Mouse (Mus musculus): ENCODE results near the gene Plch2.

Gene Plch2

DNA sequence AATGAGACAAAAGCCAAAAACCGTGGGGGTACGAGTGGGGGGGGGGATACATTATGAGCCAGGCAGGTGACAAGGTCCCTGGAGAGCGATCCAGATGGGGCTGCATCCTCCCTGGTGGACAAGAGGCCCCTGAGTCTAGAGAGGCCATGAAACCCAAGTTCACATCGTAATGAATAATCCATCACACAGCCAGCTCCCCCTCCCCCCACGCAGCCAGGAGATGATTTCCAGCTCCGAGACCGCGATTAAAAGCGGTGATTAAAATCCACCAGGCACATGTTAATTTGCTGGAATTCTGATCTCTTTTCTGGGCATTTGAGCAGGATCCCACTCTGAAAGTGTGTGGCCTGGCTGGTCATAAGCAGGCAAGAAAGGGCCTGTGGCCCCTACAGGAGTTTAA lies 35.8 kb downstream of the Plch2 start:
- DNase-seq (ENCODE audit: low read depth, low spot score) = no peak

DNA sequence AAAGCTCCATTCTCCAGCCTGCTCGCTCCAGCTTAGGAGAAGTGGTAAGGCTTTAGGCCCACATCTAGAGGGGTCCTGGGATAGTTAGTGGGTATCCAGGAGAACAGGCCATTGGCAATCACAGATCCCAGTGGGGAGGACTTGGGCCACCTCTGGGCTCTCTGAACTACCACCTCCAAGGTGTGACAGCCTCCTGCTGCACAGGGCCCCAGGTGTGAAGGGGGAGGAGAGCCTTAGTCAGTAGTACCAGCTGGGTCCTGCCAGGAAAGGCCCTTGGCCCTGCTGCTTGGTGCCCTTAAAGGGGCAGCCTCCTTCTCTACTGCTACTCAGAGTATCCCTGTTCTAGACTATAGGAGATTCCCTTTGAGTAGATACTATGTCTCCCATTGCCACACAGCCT lies 36.4 kb downstream of the Plch2 start:
- DNase-seq (ENCODE audit: low read depth, low spot score) = no peak

DNA sequence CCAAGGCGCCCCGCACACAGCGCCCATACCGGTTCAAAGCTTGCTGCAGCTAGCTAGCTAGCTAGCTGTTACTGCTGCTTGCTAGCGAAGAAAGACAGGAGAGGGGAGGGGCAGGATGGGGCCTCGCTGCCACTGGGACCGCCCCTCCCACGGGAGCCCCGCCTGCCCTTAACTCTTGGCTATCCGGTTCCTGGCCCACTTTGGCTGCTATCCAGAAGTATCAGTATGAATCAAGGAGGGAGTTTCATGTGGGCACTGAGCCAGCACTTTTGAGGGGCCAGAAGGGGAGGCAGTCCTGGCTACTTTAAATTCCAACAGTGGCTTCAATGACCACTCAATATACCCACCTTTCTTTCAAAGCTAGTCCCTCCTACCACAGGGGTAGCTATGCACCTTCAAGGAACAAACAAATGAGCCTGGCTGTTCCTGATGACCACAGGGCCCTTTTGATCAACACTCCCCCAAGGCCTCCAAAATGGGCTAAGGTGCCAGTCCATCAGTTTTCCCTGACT lies 37.2 kb downstream of the Plch2 start:
- peak; percentile 55 for DNase-seq (ENCODE audit: low read depth, low spot score)

DNA sequence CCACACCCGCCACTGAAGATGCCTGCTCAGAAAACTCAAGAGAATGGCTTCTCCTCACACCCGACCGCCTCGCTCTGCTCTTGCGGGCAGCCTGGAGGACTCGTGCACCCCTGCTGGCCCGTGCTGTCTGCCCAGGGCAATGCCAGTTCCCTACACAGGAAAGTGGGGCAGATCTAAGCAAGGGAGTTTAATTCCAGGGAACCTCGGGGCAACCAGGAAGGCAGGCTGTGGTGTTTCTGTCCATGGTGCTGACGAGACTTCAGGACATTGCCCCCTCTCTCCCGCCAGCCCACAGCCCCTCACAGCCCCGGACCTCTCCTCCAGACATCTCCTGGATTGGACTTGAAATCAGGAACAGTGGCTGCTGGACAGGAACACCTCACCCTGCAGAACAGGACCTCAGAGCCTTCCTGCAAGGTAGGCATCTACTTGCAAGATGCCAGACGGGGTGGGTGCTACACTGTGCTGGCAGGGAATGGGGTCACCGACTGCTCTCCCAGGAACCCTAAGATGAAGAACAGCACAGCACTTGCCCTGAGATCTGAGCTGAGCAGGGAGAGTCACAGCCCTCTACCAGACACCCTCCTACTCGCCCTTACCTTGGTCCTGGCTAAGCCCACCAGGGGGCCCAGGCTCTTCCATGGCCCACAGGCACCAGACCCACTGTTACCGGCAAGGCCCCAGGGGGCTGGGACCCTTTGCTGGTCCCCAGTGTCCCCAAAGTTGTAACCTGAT lies 37.8 kb downstream of the Plch2 start:
- peak; percentile 80 for DNase-seq (ENCODE audit: low read depth, low spot score)

DNA sequence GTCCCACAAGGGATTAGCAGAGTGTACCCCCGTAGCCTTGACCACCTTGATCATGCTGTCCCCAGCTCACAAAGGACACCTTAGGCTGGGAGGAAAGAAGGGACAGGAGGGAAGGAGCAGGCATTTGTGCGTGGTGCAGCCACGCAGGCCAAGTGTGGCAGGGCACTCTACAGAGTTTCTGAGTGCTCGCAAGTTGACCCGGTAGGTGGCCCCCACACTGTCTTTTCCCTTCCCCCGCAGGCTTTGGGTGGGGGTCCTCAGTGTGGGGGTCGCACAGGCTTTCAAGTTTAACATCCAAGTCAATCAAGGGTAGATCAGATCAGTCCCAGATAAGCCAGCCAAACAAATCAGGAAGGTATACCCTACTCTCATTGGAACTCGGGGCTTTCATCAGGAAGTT lies 38.5 kb downstream of the Plch2 start:
- no peak for DNase-seq (ENCODE audit: low read depth, low spot score)

DNA sequence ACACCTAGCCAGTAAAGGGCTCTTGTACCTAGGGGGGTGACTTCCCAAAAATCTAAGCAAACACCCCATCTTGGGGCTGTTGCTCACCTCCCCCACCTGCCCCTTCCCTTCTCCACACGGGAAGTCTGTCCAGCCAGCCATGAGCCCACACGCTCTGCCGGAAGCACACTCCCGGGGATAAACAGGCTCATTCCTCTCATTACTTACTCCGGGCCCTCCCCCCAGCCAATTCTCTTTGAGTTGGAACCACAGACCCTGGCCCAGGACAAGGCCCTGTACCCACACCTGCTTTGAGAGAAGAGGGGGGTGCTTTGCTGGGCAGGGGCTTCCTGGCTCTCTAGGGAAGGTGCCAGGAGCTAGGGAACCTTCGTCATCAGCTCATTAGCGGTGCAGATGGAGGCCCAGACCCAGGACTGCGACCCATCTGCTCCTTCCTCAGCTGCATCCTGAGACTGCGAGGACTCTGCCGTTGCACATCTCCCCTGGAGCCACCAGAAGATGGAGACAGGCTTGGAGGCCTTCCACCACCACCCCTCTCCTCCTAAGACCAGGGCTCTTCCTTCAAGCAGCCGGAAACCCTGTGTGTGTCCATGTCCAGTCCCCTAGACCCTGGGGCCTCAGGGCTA lies 39.2 kb downstream of the Plch2 start:
- no peak for DNase-seq (ENCODE audit: low read depth, low spot score)

DNA sequence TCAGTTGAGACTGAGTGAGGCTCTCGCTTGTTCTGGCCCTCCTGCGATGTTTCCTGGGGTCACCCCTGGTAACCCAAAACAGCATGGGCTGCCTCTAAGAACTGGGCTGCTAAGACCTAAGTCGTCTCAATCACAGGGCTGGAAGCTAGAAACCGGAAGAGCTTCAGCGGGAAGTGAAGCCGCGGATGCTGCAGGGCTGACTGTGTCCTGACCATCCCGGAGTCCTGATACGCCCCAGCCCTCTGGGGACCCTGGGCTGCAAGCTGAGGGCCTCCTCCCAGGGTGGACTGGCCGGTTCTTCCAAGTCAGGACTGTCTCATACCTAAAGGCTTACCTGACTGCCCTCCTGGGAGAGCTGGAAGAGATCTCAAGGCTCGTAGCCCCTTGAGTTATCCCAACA lies 39.8 kb downstream of the Plch2 start:
- no peak for DNase-seq (ENCODE audit: low read depth, low spot score)

DNA sequence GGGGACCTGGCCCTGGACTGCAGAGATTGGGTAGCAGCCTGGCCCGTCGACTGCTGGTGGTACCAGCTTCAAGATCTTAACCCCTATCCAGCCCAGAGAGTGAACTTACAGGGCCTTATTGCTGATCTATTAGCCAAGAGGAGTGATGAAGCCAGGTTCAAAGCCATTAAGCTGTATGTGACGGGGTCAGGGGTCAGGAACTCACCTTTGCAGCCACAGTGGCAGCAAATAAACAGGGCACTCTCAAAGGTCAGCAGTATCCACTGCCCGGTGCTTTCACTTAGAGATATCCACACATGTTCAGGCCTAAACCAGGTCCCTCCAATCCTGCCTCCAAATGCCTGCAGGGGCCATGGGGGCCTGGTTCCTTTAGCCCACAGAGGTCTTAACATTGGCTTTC lies 41.0 kb downstream of the Plch2 start:
- no peak for DNase-seq (ENCODE audit: low read depth, low spot score)

DNA sequence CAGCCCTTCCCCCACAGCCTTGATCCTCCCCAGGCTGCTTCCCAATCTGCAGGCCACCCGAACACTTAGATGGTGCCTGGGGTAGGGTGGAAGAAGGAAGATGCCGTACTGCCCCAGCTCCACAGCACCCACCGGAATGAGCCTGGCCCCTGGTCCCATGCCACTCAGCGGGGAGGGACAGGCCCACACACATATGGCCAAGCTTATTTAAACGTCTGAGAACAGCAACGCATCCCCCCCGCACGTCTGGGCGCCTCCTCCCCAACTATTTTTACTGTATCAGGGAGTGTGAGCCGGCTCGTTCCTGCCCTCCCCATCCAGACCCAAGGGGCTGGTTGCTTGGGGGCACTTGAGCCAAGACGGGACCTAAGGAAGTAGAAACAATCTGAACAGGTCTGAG lies 41.8 kb downstream of the Plch2 start:
- DNase-seq (ENCODE audit: low read depth, low spot score) = no peak

DNA sequence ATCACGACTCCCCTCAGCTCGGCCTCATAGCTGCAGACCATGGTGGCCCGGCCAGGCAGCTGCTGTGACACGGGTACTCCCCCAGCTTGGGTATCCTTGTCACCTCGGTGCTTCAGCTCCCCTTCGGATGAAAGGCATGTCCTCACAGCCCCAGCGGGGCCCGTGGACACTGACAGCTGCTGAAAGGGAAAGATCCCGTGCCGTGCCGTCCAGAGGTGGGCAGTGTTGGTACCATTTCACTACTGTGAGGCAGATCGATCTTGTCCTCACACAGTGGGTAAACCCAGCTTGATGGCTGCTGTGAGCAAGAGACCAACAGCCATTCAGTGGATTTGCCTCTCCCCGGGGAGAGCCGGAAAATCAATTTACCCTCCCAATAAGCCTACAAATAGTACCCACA lies 42.3 kb downstream of the Plch2 start:
- DNase-seq (ENCODE audit: low read depth, low spot score) = no peak

DNA sequence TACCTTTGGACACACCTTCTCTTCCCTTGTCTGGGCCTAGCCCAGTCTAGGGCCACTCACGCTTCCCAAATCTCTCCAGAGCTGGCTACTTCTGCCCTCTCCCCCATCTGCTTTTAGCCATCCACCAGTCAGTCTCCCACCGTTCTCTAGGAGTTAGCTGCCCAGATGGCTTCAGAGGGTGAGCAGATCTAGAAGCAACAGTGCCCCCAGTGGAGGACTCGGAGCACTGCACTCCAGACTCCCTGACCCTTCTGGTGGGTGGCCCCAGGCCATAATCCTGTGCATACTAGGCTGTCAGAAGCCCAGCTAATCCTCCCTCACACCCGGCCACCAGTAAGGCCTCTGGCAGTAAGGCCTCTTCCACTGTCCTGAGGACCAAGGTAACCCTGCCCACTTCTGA lies 43.8 kb downstream of the Plch2 start:
- peak; percentile 83 for DNase-seq (ENCODE audit: low read depth, low spot score)

DNA sequence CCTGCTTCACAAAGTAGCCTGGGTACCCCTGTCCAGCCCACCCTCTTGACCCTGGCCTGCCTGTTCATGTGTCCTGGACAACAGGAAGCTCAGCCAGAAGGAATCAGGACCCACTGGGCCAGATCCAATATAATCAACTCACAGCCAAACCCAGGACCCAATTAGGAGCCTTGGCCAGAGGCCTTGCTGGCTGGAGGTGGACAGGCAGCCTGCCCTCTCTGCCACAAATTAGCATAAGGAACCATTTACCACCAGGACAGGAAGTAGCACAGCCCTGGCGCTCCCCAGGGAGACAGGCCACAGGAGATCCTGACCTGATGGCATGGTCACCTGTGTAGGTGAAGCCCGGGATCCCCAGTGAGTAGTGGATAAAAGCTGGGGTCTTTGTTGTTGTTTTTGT lies 44.5 kb downstream of the Plch2 start:
- no peak for DNase-seq (ENCODE audit: low read depth, low spot score)

DNA sequence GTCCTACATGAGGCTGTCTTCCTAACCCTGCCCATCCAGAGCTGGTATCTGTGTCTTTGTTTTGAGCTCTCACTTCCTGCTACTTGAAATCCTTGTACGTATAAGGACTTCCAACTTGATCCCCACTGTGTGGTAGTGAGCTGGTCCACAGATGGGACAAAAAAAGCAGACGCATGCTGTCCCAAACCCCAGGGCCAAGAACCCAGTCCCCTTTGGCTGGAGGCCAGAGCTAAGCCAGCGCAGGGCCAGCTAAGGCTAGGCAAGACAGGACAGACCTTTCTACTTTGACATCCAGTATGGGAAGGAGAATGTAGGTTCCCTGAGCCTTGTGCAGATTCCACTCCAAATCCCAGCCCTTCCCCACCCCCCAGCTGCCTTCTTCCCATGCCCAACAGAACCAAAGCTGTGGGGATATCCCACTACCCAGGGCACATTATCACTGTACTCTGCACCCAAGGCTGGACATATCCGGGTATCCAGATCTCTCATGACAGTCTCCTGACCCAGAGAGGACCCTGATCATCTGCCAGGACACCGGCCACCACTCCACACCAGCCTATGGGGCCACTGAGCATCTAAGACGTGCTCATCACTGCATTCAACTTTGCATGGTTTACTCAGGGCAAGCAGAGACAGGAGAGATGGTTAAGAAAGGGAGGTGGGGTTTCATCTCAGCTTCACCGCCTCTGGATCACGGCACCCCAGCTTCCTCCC lies 45.1 kb downstream of the Plch2 start:
- no peak for DNase-seq (ENCODE audit: low read depth, low spot score)

DNA sequence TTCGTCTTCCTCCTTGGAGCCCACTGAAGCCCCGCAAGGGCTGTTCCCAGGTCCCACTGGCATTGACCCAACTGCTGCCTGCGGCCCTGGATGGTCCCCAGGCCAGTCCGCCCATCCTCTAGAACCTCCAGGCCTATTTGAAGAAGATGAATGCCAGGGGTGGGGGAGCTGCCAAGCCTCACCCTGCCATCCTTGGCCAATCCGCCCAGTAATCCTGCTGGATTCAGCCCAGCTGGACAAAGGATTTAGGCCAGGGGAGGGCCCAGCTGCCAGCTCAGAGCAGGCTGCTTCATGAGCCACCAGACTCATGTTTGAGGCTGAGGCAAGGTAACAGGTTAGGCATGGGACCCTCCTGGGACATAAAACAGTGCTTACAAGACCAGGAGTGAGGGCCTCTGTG lies 45.7 kb downstream of the Plch2 start:
- DNase-seq (ENCODE audit: low read depth, low spot score) = no peak

DNA sequence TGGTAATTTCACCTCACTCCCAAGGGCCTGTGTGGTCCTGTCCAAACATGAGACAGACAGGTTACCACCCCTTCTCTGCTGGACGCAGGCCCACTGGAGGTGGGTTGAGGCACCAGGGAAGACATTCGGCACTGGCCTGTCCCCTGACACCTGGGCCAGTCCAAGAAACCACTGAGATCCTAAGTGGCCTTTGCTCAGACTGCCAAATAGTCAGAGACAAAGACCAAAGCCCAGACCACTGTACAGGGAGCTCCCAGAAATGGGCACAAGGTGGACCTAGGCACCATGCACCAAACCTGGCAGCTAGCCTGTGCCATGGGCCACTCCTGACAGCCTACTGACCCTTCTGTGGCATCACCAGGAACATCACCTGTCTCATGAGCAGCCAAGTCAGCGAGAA lies 47.4 kb downstream of the Plch2 start:
- no peak for DNase-seq (ENCODE audit: low read depth, low spot score)

DNA sequence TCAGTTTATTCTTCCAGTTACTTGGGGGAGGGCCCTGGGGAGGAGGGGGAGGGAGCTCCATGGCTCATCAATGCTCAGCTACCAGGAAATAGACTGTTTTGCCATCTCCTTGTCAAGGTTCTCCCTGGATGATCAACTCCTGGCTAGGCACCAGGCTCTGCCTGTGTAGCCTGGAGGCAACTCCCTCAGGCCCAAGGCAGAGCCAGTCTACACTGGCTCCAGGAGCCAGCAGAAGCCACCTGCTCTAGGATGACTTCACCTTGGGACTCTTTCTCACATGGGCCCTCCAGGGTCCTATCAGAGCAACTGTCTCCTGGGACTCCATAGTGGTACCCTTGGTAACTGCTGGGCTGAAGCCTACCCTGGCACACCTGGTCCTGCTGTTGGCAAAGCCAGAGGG lies 48.5 kb downstream of the Plch2 start:
- no peak for DNase-seq (ENCODE audit: low read depth, low spot score)

DNA sequence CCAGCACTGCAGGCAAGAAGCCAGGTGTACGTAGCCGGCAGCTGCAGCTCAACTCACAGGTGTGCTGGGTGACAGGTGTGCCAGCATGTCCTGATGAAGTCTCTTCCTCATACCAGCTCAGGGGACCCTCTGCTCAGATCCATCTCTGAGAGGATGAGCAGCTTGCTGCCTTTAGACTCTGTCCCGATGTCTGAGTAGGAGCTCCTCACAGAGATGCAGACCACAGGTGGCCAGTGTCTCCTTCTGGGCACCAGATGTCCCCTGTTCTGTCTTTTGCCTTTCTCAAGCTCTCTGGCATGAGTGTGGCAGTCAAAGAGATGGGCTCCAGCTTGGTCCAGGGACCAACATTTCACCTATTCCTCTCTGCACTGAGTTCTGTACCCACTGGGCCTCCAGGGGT lies 48.9 kb downstream of the Plch2 start:
- no peak for DNase-seq (ENCODE audit: low read depth, low spot score)

DNA sequence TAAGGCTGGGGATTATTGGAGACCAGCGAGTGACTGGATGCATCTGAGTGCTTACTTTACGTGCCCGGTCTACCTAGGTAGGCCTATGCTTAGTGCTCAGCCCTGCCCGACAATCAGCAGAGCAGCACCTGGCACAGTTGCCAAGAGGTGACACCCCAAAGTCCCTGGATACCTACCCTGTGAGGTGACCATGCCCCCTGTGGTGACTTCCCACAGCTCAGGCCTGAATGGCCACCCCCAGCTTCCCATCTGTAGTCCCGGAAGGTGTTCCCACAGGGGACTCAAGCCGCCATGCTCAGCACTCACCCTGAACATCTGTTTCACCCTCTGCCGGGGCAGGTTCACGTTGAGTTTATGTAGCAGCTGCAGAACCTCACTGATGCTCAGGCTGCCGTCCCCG lies 50.3 kb downstream of the Plch2 start:
- DNase-seq (ENCODE audit: low read depth, low spot score) = no peak

DNA sequence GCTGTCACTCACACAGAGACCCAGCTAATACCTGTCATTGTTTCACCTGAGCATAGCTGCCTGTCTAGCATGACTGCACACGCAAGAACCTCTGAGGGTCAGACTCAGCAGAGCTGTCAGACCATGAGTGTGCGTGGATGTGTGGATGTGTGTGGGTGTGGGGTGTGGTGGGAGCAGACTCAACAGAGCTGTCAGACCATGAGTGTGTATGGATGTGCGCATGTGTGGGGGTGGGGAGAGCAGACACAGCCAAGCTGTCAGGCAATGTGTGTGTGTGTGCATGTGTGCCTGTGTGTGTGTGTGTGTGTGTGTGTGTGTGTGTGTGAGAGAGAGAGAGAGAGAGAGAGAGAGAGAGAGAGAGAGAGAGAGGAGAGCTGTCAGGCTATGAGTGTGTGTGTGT lies 51.3 kb downstream of the Plch2 start:
- no peak for DNase-seq (ENCODE audit: low read depth, low spot score)

DNA sequence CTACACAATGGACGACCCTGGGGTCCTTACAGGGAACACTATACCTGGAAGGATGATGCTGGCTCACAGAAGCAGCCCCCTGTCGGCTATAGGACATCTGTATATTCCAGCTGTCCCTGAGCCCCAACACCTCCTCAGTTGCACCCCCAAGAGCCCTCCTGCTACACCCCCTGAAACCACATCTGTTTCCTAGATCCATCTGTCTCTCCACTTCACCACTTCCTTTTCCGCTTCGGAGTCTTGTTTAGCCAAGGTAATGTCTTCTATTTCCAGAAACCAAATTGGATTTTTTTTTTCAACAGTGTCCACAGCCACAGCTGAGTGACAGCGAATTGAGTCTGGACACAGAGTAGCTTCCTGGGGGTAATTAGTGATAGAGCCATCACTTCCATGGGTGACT lies 57.2 kb downstream of the Plch2 start:
- no peak for DNase-seq (ENCODE audit: low read depth, low spot score)

DNA sequence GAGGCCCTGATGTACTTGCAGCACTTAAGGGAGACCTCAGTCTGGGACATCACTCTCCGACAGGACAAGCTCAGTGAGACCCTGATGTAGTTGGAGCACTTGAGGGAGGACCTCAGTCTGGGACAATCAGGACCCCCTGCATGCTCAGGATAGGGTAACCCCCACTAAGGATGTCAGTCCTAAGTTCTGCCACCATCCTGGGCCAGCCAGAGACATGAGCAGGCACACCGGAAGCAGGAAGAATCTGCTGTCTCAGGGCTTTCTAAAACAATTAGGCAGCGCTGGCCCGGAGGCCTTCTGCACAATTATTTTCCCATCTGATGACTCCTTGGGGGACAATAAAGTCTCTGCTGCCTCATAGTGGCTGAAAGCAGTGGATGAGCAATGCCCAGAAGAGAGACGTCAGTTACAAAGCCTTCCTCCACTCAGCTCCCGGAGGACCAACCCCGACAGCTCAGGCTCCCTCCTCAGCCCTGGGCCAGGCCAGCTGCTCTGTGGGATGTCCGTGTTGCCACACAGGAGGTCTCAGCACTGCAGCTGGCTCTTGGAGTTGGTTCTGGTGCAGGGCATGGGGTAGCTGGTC lies 59.9 kb downstream of the Plch2 start:
- DNase-seq (ENCODE audit: low read depth, low spot score) = peak; percentile 68

DNA sequence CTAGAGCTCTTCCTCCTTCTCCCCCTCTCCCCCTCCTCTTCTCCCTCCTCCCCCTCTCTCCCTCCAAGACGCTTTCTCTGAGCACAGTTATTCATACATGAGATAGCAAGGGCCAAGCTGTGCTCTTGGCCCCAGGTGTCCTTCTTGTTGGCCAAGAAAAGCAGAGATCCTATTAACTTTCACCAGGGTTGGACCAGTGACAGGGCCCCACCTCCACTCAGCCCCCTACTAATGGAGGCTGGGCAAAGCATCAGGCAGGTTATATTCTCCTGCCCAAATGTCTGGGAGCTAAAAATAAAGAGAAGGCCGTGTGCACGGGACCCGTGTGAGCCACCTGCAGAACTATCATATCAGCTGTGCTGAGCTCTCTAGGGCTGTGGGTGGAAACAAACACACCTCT lies 61.7 kb downstream of the Plch2 start:
- no peak for DNase-seq (ENCODE audit: low read depth, low spot score)

DNA sequence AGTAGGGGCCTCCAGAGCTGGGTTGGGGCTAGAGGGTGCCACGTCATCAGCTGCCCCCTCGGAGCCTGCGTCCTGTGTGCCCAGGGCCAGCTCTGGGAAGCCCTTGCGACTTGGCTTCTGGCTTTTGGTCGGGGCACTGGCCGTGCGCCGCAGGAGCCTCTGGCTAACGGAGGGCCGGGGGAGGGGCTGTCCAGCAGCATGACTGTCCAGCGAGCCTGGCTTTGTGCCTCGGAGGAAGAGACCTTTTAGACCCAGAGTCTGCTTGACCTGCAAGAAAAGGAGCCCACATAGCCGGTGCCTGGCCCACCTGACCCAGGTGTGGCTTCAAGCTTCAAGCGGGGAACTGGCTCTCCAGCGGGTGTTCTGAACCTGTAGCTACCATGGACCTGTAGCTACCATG lies 69.8 kb downstream of the Plch2 start:
- no peak for DNase-seq (ENCODE audit: low read depth, low spot score)

All from mesoderm, embryonic 11.5 days (tissue).